Mouse (Mus musculus) cerebellum, adult 2 months (tissue): ENCODE results near the gene Hivep2.

ENCODE experiments used
- CTCF ChIP-seq: fragments of 200-500 bp; IDR thresholded peaks from 2 replicates; pipeline ENCODE4 v1.5.1; 2011; ENCODE audit warnings: low read depth, mild to moderate bottlenecking, control low read depth, low read length, moderate library complexity, borderline replicate concordance; ENCODE audit not compliant: insufficient read depth
- POLR2A ChIP-seq: fragments of 200-500 bp; IDR thresholded peaks from 2 replicates; pipeline ENCODE4 v1.6.1; 2011; ENCODE audit warnings: low read length, control low read depth, borderline replicate concordance; ENCODE audit not compliant: insufficient read depth

GRCm38 (mm10) chr10:13997336-13997735 is 31.5 kb downstream of the Hivep2 start:
- TF ChIP-seq CTCF: no peak
- TF ChIP-seq POLR2A: no peak
